Mouse (Mus musculus) neural tube, embryonic 10.5 days (tissue): ENCODE measurements around the gene Gfod1.

ENCODE experiments used
- DNase-seq: peaks from one replicate; pipeline ENCODE4 v3.0.0-alpha.2; 2017; ENCODE audit warnings: low spot score; ENCODE audit errors: extremely low spot score

Gfod1 gene

GRCm38 (mm10) chr13:43167721-43168120, 136.3 kb downstream of the Gfod1 start:
- DNase-seq, result no peak

DNA sequence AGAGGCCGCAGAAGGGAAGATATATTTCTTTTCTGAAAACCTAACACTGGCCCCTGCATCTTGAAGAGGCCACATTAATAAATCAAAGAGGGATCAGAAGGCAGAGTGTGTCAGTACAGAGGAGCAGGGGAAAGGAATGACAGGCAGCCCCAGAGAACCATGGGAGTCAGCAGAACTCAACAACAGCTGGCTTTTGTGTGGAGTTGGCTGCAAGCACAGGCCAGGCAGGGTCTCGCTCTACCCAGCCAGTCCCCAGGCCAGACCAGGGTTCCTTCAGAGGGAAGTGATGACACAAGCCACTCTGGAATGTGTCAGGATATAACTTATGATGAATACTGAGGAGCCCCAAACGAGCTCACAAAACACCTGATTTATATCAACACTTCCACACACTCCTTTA, 144.5 kb downstream of the Gfod1 start:
- DNase-seq, result peak; percentile 26

GRCm38 (mm10) chr13:43158281-43158680, 145.7 kb downstream of the Gfod1 start:
- DNase-seq, result no peak

DNA sequence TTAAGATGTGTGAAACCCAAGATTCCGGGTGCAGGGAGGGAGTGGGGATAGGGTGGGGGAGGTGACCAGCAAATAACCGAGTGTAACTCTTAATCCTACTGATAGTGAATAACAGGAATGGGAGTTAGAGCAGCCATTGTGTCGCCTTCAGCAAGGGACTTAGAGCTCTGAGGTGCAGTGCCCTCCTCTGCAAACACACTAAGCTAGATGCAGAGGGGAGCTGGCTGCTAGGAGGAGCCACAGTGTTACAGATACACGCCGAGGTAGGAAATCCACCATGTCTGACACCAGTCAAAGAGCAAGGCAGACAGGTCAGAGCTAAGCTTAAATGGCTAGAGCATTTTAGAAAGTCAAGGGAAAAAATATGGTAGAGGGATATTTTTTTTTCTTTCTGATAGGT, 146.6 kb downstream of the Gfod1 start:
- no peak for DNase-seq

DNA sequence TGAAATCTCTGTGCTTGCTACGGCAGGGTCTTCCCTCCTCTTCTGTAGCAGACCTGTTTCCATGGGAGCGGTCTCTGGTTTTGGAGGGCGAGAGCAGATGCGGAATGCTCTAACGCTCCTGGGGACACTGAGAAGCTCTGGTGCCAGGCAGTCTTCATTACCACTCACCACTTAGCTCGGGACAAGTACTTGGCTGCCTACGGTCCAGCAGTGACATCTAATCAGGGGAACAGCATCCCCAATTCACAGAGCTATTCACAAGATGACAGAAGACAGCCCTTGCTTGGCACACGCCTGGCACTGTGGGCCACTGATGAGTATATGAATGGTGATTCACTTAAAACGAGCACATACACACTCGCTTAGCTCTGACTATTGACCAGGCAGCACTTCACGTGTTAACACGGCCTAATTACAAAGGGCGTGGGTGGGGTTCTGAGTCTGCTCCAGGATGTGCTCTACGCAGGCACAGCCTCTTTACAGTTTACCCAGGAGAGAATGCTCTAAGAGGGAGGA, 151.9 kb downstream of the Gfod1 start:
- DNase-seq, result no peak

GRCm38 (mm10) chr13:43149661-43150060, 154.3 kb downstream of the Gfod1 start:
- no peak for DNase-seq

DNA sequence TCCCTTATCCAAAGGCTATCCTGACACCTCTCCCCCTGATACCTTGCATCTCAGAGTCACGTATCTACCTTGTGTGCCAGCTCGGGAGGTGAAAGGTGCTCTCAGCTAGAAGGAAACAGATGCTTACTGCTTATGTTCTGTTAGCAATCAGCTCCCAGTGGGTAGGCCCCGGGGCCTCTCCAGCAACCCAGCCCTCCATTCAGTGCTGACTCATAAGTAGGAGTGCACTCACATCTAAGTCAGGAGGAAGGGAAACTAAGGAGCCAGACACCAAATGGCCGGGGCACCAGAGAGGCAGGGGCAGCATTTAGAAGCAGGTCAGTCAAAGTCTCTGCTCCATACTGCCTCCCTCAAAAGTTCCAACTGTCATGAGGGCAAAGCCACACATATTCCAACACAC, 155.3 kb downstream of the Gfod1 start:
- DNase-seq, result no peak

DNA sequence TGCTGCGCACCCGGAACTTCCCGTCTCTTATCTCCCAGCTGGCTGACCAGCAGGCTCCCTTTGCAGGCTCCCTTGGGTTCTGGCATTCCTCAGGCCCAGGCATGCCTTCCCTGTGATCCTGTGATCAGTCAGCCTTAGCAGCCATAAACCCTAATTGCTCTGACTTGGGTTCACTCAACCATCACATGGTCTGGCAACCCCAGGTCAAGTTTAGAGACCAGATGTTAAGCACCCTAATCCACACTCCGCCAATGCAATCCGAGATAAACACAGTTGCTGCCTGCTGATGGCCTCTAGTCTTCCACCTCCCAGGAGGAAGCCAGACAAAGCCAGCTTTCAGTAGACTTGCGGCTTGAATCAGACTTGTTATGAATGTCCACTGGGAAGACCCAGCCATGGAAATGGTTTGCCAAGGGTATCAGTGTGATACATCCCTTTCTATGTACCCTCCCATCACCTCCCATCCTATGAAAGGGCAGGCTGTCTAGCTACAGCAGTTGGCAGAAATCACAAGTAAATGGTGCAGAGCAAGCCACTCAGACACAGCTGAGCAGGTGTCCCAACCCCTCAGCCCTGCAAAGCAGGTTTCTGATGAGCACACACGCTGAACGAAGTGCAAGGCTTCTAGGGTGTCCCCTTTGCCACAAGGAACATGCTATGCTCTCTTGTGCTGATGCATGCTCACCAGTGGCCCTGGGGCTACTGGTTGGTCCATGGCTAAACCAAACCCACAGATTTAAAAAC, 157.3 kb downstream of the Gfod1 start:
- DNase-seq, result no peak
